Mouse (Mus musculus) liver, embryonic 14.5 days (tissue): Measurements from ENCODE around the gene Spem1.

Experiments
- CTCF ChIP-seq: IDR thresholded peaks from 2 replicates; pipeline ENCODE4 v1.5.1; 2016; ENCODE audit warnings: antibody characterized with exemption, low read depth, control low read depth
- EP300 ChIP-seq: IDR thresholded peaks from 2 replicates; pipeline ENCODE4 v1.6.1; 2016; ENCODE audit warnings: antibody characterized with exemption, low read depth

- TF ChIP-seq CTCF, result no peak
- TF ChIP-seq EP300, result no peak
These were observed 19.3 kb downstream of the Spem1 start for GRCm38 (mm10) chr11:69802648-69803105.
